Mouse (Mus musculus): ENCODE measurements around the gene Stat3. TPM values are rescaled to one million over a fixed set of nuclear protein-coding genes. Genes with fewer than 3 reads are reported as not detected.

Gene Stat3
- total and polyA plus RNA-seq, 3 experiments = 63.5 to 81.1 (median 69.3) TPM

GRCm38 (mm10) chr11:100949540-100949939 is 10.2 kb upstream of the Stat3 start:
- DNase-seq (ENCODE audit: low spot score) = no peak
- H3K9me3 ChIP-seq (replicated peaks) = peaks cover 16% of the 10 kb centered on the region
- TF ChIP-seq GATA2 (IDR thresholded peaks at IDR 0.05; ENCODE audit: borderline replicate concordance, low read depth, low read length) = no peak
- TF ChIP-seq GATA1 (IDR thresholded peaks at IDR 0.05; ENCODE audit: borderline replicate concordance, low read length) = no peak
- TF ChIP-seq POLR2AphosphoS5 (IDR thresholded peaks at IDR 0.05; ENCODE audit: insufficient replicate concordance, low read depth, low read length) = no peak
- ATAC-seq (ENCODE audit: extremely low read depth, insufficient number of reproducible peaks, low FRiP score, poor library complexity, severe bottlenecking) = no peak
- H3K4me1 ChIP-seq (ENCODE audit: insufficient read depth, low read depth, low read length) = peaks cover 51% of the 10 kb centered on the region
- H3K4me3 ChIP-seq (ENCODE audit: low read depth, low read length) = no peak overlapping the region
- no peaks in the 10 kb centered on the region for H3K36me3 ChIP-seq (replicated peaks)
- no peaks in the 10 kb centered on the region for H3K27me3 ChIP-seq (ENCODE audit: insufficient read depth, low read length)

DNA sequence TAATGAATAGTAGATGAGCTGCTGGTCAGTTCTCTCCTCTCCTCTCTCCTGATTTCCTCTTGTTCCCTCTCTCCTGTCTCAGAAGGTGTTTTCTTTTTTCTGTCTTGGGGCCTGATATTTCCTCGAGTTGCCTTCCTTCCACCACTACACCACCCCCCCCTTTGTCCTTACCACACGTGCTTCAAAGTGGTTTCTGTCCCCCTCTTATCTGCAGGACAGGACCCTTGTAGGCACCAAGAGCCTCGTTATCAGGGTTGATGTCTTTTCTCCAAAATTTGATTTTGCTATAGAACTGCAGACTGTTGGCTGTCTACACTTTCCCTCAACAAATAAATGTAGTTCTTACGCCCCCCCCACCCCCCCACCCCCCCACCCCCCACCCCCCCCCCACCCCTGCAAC is 9.0 kb upstream of the Stat3 start:
- Histone ChIP-seq H3K27me3 (ENCODE audit: insufficient read depth, low read length) (no peaks in the 10 kb centered on the region), H3K4me3 (ENCODE audit: low read depth, low read length) (no peak overlapping the region; the same call in 1 of the 2 replicates), H3K4me1 (ENCODE audit: insufficient read depth, low read depth, low read length) (peaks cover 46% of the 10 kb centered on the region), H3K36me3 (replicated peaks) (no peaks in the 10 kb centered on the region), H3K9me3 (replicated peaks) (peaks cover 16% of the 10 kb centered on the region)
- peak; percentile 58 for DNase-seq (ENCODE audit: low spot score)
- peak; percentile 57 for ATAC-seq (ENCODE audit: extremely low read depth, insufficient number of reproducible peaks, low FRiP score, poor library complexity, severe bottlenecking)
- TF ChIP-seq TAL1 (conservative IDR thresholded peaks at IDR 0.05; ENCODE audit: low read depth, low read length) = peak; percentile 41; the same call in 1 of the 2 replicates
- TF ChIP-seq CTCF (IDR thresholded peaks at IDR 0.05; ENCODE audit: low read depth, low read length) = no peak

- TF ChIP-seq POLR2AphosphoS5 (IDR thresholded peaks at IDR 0.05; ENCODE audit: insufficient replicate concordance, low read depth, low read length) (no peak), TAL1 (conservative IDR thresholded peaks at IDR 0.05; ENCODE audit: low read depth, low read length) (no peak), GATA1 (IDR thresholded peaks at IDR 0.05; ENCODE audit: borderline replicate concordance, low read length) (no peak), GATA2 (IDR thresholded peaks at IDR 0.05; ENCODE audit: borderline replicate concordance, low read depth, low read length) (no peak), CTCF (IDR thresholded peaks at IDR 0.05; ENCODE audit: low read depth, low read length) (0 out of 2 replicates have a peak, but pooled peaks have one; percentile 15)
- Histone ChIP-seq H3K36me3 (replicated peaks) (no peaks in the 10 kb centered on the region), H3K9me3 (replicated peaks) (peaks cover 16% of the 10 kb centered on the region), H3K4me1 (ENCODE audit: insufficient read depth, low read depth, low read length) (peaks cover 39% of the 10 kb centered on the region), H3K27me3 (ENCODE audit: insufficient read depth, low read length) (no peaks in the 10 kb centered on the region), H3K4me3 (ENCODE audit: low read depth, low read length) (no peak overlapping the region)
- no peak for DNase-seq (ENCODE audit: low spot score)
- no peak for ATAC-seq (ENCODE audit: extremely low read depth, insufficient number of reproducible peaks, low FRiP score, poor library complexity, severe bottlenecking)
Observed at GRCm38 (mm10) chr11:100947548-100947947, 8.2 kb upstream of the Stat3 start.

DNA sequence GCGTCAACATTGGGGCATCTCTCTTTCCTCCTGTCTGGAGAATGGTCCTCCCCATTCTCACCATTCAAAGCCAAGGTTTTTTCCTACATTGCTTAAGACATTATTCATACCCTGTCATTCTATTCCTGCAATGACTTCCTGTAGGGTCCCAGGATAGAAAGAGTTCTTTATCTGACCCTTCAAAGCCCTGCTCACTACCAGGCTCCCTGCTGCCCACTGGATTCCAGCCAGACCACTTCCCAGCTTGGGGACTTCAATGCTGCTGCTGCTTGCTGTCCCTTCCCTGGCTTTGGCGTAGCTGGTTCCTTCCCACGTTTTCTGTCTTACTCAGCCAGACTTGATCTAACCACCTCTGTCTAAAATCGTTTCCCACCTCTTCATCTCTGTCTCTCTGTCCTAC is 7.5 kb upstream of the Stat3 start:
- DNase-seq (ENCODE audit: low spot score) = no peak
- Histone ChIP-seq H3K36me3 (replicated peaks) (no peaks in the 10 kb centered on the region), H3K27me3 (ENCODE audit: insufficient read depth, low read length) (no peaks in the 10 kb centered on the region), H3K9me3 (replicated peaks) (peaks cover 16% of the 10 kb centered on the region), H3K4me3 (ENCODE audit: low read depth, low read length) (no peak overlapping the region), H3K4me1 (ENCODE audit: insufficient read depth, low read depth, low read length) (peaks cover 34% of the 10 kb centered on the region)
- TF ChIP-seq GATA2 (IDR thresholded peaks at IDR 0.05; ENCODE audit: borderline replicate concordance, low read depth, low read length) (no peak), CTCF (IDR thresholded peaks at IDR 0.05; ENCODE audit: low read depth, low read length) (no peak), TAL1 (conservative IDR thresholded peaks at IDR 0.05; ENCODE audit: low read depth, low read length) (no peak), GATA1 (IDR thresholded peaks at IDR 0.05; ENCODE audit: borderline replicate concordance, low read length) (no peak), POLR2AphosphoS5 (IDR thresholded peaks at IDR 0.05; ENCODE audit: insufficient replicate concordance, low read depth, low read length) (no peak)
- no peak for ATAC-seq (ENCODE audit: extremely low read depth, insufficient number of reproducible peaks, low FRiP score, poor library complexity, severe bottlenecking)

DNA sequence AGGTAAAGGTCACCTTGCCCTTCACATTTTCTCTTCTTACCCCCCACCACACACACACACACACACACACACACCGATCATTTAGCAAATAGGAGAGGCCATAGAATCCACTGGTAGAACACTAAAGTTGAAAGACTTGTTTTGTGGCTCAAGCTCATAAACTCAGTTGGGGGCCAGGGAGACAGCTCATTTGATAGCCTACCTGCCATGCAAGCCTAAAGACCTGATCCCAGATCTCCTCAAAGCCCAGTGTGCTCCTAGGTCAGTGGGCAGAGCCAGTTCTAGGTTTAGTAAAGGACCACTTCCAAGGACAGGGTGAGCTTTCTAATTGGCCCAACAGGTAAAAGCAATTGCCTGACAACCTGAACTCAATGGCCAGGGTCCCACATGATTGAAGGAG is 3.0 kb upstream of the Stat3 start:
- no peak for ATAC-seq (ENCODE audit: extremely low read depth, insufficient number of reproducible peaks, low FRiP score, poor library complexity, severe bottlenecking)
- Histone ChIP-seq H3K9me3 (replicated peaks) (peaks cover 13% of the 10 kb centered on the region), H3K27me3 (ENCODE audit: insufficient read depth, low read length) (no peaks in the 10 kb centered on the region), H3K4me3 (ENCODE audit: low read depth, low read length) (no peak overlapping the region), H3K4me1 (ENCODE audit: insufficient read depth, low read depth, low read length) (peaks cover 31% of the 10 kb centered on the region), H3K36me3 (replicated peaks) (no peaks in the 10 kb centered on the region)
- TF ChIP-seq CTCF (IDR thresholded peaks at IDR 0.05; ENCODE audit: low read depth, low read length) = no peak
- no peak for DNase-seq (ENCODE audit: low spot score)

DNA sequence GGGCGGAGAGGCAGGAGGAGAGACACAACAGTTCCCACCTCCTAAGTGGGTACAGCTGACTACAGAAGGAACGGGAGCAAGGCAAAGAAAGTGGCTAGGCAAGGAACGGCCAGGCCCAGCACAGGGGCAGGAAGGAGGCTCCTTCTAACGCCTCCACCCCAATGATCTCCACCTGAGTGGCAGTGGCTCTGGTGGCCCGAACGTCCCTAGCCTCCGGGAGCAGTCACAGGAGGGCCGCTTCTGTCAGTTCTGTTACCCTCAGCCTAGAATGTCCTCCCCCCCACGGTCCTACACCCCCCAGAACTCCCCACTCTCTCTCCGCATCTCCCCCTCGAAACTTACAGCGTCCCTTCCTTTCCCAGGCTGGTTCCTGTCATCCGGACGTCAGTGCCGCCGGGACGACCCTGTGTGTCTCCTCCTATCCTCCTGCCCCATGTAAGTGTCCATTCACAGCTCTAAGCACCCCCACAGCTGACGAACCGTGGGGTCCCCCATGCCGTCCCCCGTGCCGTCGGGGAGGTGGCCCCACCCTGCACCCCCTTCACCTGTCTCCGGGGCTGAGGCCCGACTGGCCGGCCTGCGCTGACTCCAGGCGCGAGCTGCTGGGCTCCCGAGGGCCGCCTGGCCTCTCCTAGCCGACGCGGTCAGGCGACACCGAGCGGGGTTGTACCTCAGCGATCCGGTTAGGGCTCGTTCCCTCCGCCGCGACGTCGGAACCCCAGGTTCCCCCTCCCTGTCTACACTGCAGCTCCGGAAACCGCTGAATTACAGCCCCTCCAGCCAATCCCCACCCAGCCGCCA is 429 bp downstream of the Stat3 start:
- Histone ChIP-seq H3K4me3 (ENCODE audit: low read depth, low read length) (peak overlapping the region; percentile 99), H3K27me3 (ENCODE audit: insufficient read depth, low read length) (no peaks in the 10 kb centered on the region), H3K36me3 (replicated peaks) (peaks cover 15% of the 10 kb centered on the region), H3K4me1 (ENCODE audit: insufficient read depth, low read depth, low read length) (peaks cover 55% of the 10 kb centered on the region), H3K9me3 (replicated peaks) (no peaks in the 10 kb centered on the region)
- ATAC-seq (ENCODE audit: extremely low read depth, insufficient number of reproducible peaks, low FRiP score, poor library complexity, severe bottlenecking) = no peak
- DNase-seq (ENCODE audit: low spot score) = no peak
- TF ChIP-seq POLR2AphosphoS5 (IDR thresholded peaks at IDR 0.05; ENCODE audit: insufficient replicate concordance, low read depth, low read length) = 0 out of 2 replicates have a peak, but pooled peaks have one; percentile 48
- no peak for TF ChIP-seq GATA2 (IDR thresholded peaks at IDR 0.05; ENCODE audit: borderline replicate concordance, low read depth, low read length)
- TF ChIP-seq TAL1 (conservative IDR thresholded peaks at IDR 0.05; ENCODE audit: low read depth, low read length) = no peak
- TF ChIP-seq GATA1 (IDR thresholded peaks at IDR 0.05; ENCODE audit: borderline replicate concordance, low read length) = no peak

Measured in G1E (cell line).